Mouse (Mus musculus) myocyte (in vitro differentiated cells): ENCODE measurements around the gene Noc3l. TPM values are rescaled to one million over a fixed set of nuclear protein-coding genes. Genes with fewer than 3 reads are reported as not detected.

Source experiments
- H3K27me3 ChIP-seq: one replicate; pipeline ENCODE4 v1.6.1; 2011; ENCODE audit not compliant: control insufficient read depth, insufficient read depth, insufficient read length
- H3K36me3 ChIP-seq: one replicate; pipeline ENCODE4 v1.6.1; 2011; ENCODE audit not compliant: control insufficient read depth, insufficient read depth
- H3K4me2 ChIP-seq: one replicate; pipeline ENCODE4 v1.6.1; 2011; ENCODE audit warnings: low read depth, control low read depth
- H3K4me3 ChIP-seq: one replicate; pipeline ENCODE4 v1.5.1; 2011; ENCODE audit warnings: mild to moderate bottlenecking, control low read depth, moderate library complexity
- H3K79me2 ChIP-seq: one replicate; pipeline ENCODE4 v1.6.1; 2011; ENCODE audit not compliant: control insufficient read depth, insufficient read depth
- H3ac ChIP-seq: one replicate; pipeline ENCODE4 v1.6.1; 2011; ENCODE audit not compliant: control insufficient read depth, insufficient read length
- CEBPB ChIP-seq: IDR thresholded peaks from 2 replicates; pipeline ENCODE4 v1.6.1; 2011; ENCODE audit warnings: mild to moderate bottlenecking, moderate library complexity; ENCODE audit not compliant: poor library complexity, insufficient read depth, severe bottlenecking
- E2F4 ChIP-seq: IDR thresholded peaks from one replicate; pipeline ENCODE4 v1.6.1; 2011; ENCODE audit warnings: mild to moderate bottlenecking, control low read depth, moderate library complexity; ENCODE audit not compliant: insufficient read depth
- MAX ChIP-seq: IDR thresholded peaks from one replicate; pipeline ENCODE4 v1.6.1; 2011; ENCODE audit warnings: low read depth, mild to moderate bottlenecking, control low read depth
- MYOD1 ChIP-seq, 3 experiments: IDR thresholded peaks; one replicate each; pipeline ENCODE4 v1.6.1; 2011; ENCODE audit warnings: control low read depth in 2 of 3, low read depth in 2 of 3, mild to moderate bottlenecking in 2 of 3, moderate library complexity in 1 of 3; ENCODE audit not compliant: insufficient read length in 2 of 3, control insufficient read depth in 1 of 3
- MYOG ChIP-seq, 3 experiments: IDR thresholded peaks; one replicate each; pipeline ENCODE4 v1.6.1; 2011; ENCODE audit warnings: control low read depth in 2 of 3, low read depth in 2 of 3, mild to moderate bottlenecking in 2 of 3; ENCODE audit not compliant: insufficient read length in 2 of 3, control insufficient read depth in 1 of 3, insufficient read depth in 1 of 3
- POLR2A ChIP-seq: IDR thresholded peaks from one replicate; pipeline ENCODE4 v1.6.1; 2011; ENCODE audit warnings: low read depth, mild to moderate bottlenecking, control low read depth, moderate library complexity; ENCODE audit not compliant: insufficient read length
- POLR2AphosphoS2 ChIP-seq: IDR thresholded peaks from one replicate; pipeline ENCODE4 v1.6.1; 2011; ENCODE audit warnings: low read depth, control low read depth; ENCODE audit not compliant: insufficient read length
- REST ChIP-seq: IDR thresholded peaks from one replicate; pipeline ENCODE4 v1.6.1; 2011; ENCODE audit warnings: mild to moderate bottlenecking, control low read depth, moderate library complexity; ENCODE audit not compliant: insufficient read depth, insufficient read length
- SRF ChIP-seq: IDR thresholded peaks from one replicate; pipeline ENCODE4 v1.6.1; 2011; ENCODE audit warnings: low read depth; ENCODE audit not compliant: control insufficient read depth, insufficient read length
- TCF12 ChIP-seq: IDR thresholded peaks from one replicate; pipeline ENCODE4 v1.6.1; 2011; ENCODE audit warnings: mild to moderate bottlenecking, control low read depth; ENCODE audit not compliant: poor library complexity, insufficient read depth, severe bottlenecking
- TCF3 ChIP-seq: IDR thresholded peaks from one replicate; pipeline ENCODE4 v1.6.1; 2011; ENCODE audit warnings: low read depth, control low read depth; ENCODE audit not compliant: insufficient read length
- USF1 ChIP-seq: IDR thresholded peaks from one replicate; pipeline ENCODE4 v1.6.1; 2011; ENCODE audit warnings: low read depth, mild to moderate bottlenecking, control low read depth, moderate library complexity
- polyA plus RNA-seq: library from polyadenylated mRNA; unstranded; fragments of >200 nt; fragmentation: generic; extraction: Trizol; gene quantifications from one replicate; pipeline ENCODE4 v1.2.1, GENCODE M21; 2012; ENCODE audit warnings: missing spikeins

Noc3l gene
- polyA plus RNA-seq, 1 experiment, result 4.9 TPM

DNA sequence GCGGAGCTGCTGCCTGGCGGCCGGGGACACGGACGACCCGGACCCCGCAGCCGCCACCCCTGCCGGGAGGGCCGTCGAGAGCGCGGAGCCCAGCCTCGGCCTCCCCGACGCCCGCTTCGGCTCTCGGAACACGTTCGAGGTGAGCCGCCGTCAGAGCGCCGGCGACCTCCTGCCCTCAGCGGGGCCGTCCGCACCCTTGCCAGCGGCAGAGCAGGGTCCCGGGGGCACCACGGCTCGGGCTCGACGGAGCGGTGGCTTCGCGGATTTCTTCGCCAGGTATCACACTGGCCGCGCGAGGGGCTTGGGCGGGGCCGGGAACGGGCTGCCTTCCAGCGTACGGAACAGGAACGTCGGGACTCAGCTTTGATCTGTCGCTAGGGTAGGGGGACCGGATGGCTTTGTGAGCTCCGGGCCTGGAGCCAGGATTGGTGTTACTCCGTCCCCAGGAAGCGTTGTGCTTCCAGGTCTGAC, 18.2 kb upstream of the Noc3l start:
- Histone ChIP-seq H3K27me3 (peaks cover 18% of the 10 kb centered on the region), H3ac (no peak overlapping the region), H3K79me2 (no peaks in the 10 kb centered on the region), H3K36me3 (no peaks in the 10 kb centered on the region), H3K4me2 (peak overlapping the region; percentile 2), H3K4me3 (no peak overlapping the region)
- TF ChIP-seq E2F4 (no peak), POLR2A (no peak), TCF12 (no peak), MYOG (IDR thresholded peaks at IDR 0.05; ENCODE audit: control insufficient read depth in 1 of 3, insufficient read depth in 1 of 3, insufficient read length in 2 of 3, low read depth in 2 of 3) (no peak), MAX (no peak), POLR2AphosphoS2 (no peak), MYOD1 (IDR thresholded peaks at IDR 0.05; ENCODE audit: control insufficient read depth in 1 of 3, insufficient read length in 2 of 3, low read depth in 2 of 3) (no peak), TCF3 (no peak), SRF (no peak)

- no peak within 1 kb of the TSS for H3ac ChIP-seq
- no peak within 1 kb of the TSS for H3K4me3 ChIP-seq
- no peaks in the 10 kb centered on the region for H3K36me3 ChIP-seq
- peaks cover 18% of the 10 kb centered on the region for H3K27me3 ChIP-seq
- H3K4me2 ChIP-seq, result peak within 1 kb of the TSS; percentile 73
- no peaks in the 10 kb centered on the region for H3K79me2 ChIP-seq
- no peak for TF ChIP-seq E2F4
- TF ChIP-seq SRF, result no peak
- no peak for TF ChIP-seq MAX
- TF ChIP-seq POLR2A, result peak; percentile 47
- peak in 1 of 3 experiments; percentile 4 for TF ChIP-seq MYOD1 (IDR thresholded peaks at IDR 0.05; ENCODE audit: control insufficient read depth in 1 of 3, insufficient read length in 2 of 3, low read depth in 2 of 3)
Measured at GRCm38 (mm10) chr19:38836438-38837170, 17.6 kb upstream of the Noc3l start, which contains the start of gene Tbc1d12. Tbc1d12 (plus strand) TSS chr19:38836579.

DNA sequence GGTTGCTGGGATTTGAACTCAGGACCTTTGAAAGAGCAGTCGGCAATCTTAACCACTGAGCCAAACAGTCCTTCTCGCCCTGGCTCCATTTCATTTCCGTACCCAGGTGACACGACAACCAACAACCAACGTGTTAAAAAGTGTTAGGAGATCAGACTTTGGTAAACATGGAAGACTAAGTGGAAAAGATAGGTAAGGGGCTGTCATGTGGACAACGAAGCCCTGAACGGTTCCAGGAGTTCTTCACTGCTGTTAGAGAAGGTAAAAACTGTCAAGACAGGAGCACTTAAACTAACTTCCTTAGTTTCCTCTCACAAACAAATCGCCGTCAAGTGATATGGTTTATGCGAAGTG, 17.0 kb upstream of the Noc3l start:
- peaks cover 18% of the 10 kb centered on the region for H3K27me3 ChIP-seq
- no peaks in the 10 kb centered on the region for H3K36me3 ChIP-seq
- TF ChIP-seq USF1 (no peak), MAX (no peak), E2F4 (no peak), CEBPB (no peak), MYOG (IDR thresholded peaks at IDR 0.05; ENCODE audit: control insufficient read depth in 1 of 3, insufficient read depth in 1 of 3, insufficient read length in 2 of 3, low read depth in 2 of 3) (no peak), MYOD1 (IDR thresholded peaks at IDR 0.05; ENCODE audit: control insufficient read depth in 1 of 3, insufficient read length in 2 of 3, low read depth in 2 of 3) (no peak), TCF12 (no peak), REST (no peak), TCF3 (no peak), POLR2AphosphoS2 (no peak), POLR2A (no peak), SRF (no peak)
- no peak overlapping the region for H3ac ChIP-seq
- no peaks in the 10 kb centered on the region for H3K79me2 ChIP-seq
- no peak overlapping the region for H3K4me3 ChIP-seq
- H3K4me2 ChIP-seq, result peak overlapping the region; percentile 73

GRCm38 (mm10) chr19:38833224-38833623, 14.2 kb upstream of the Noc3l start:
- Histone ChIP-seq H3K4me3 (no peak overlapping the region), H3K27me3 (peaks cover 18% of the 10 kb centered on the region), H3ac (no peak overlapping the region), H3K4me2 (no peak overlapping the region), H3K79me2 (no peaks in the 10 kb centered on the region), H3K36me3 (no peaks in the 10 kb centered on the region)
- no peak for TF ChIP-seq POLR2AphosphoS2
- TF ChIP-seq SRF, result peak; percentile 17
- TF ChIP-seq MYOG (IDR thresholded peaks at IDR 0.05; ENCODE audit: control insufficient read depth in 1 of 3, insufficient read depth in 1 of 3, insufficient read length in 2 of 3, low read depth in 2 of 3), result peak in 1 of 3 experiments; percentile 57
- peak in 2 of 3 experiments; percentile 21 to 49 for TF ChIP-seq MYOD1 (IDR thresholded peaks at IDR 0.05; ENCODE audit: control insufficient read depth in 1 of 3, insufficient read length in 2 of 3, low read depth in 2 of 3)

DNA sequence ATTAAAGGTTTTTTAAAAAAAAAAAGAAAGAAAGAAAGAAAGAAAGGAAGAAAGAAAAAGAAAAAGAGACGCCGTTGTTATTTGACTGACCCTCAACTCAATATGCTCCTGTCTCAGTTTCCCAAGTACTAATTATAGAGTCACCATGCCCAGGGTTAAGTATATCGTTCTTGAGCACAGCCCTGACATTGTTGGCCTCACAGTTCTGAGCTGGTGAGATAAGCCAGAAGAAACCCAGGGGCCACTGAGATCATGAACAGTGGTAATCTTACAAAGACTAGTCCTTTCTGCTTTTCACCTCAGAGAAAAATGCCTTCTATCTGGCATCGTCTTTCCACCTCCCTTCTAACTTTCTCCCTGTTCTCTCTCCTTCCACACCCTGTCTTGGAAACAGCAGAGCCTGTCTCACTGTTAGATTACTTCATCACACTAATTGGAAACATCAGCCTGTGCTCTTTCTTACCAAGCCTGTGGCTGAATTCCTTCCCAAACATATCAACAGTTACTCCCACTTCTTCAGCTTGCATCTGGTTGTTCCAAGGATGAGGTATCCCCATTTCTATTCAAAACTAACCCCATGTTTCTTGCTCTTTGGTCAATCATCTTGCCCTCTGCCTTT, 1.3 kb upstream of the Noc3l start:
- H3ac ChIP-seq, result no peak overlapping the region
- H3K36me3 ChIP-seq, result peaks cover 6% of the 10 kb centered on the region
- peaks cover 23% of the 10 kb centered on the region for H3K79me2 ChIP-seq
- TF ChIP-seq MYOD1 (IDR thresholded peaks at IDR 0.05; ENCODE audit: control insufficient read depth in 1 of 3, insufficient read length in 2 of 3, low read depth in 2 of 3), result no peak
- TF ChIP-seq TCF12, result no peak
- no peak for TF ChIP-seq POLR2A
- no peak for TF ChIP-seq REST
- TF ChIP-seq USF1, result no peak
- TF ChIP-seq SRF, result no peak
- TF ChIP-seq MAX, result no peak
- TF ChIP-seq POLR2AphosphoS2, result no peak
- no peak overlapping the region for H3K4me2 ChIP-seq
- H3K27me3 ChIP-seq, result peaks cover 13% of the 10 kb centered on the region
- H3K4me3 ChIP-seq, result no peak overlapping the region
